Mouse (Mus musculus) right cerebral cortex, adult 18-20 months (tissue): ENCODE measurements around the gene Apon.
"Not testable (repeated sequence)": the region's sequence is repeated elsewhere in the genome, so short reads cannot be mapped to it uniquely, and the experiment has no call there.

ENCODE experiments used
- DNase-seq: peaks from one replicate; pipeline ENCODE4 v3.0.0; 2022; ENCODE audit warnings: mixed read lengths

The Apon gene

DNA sequence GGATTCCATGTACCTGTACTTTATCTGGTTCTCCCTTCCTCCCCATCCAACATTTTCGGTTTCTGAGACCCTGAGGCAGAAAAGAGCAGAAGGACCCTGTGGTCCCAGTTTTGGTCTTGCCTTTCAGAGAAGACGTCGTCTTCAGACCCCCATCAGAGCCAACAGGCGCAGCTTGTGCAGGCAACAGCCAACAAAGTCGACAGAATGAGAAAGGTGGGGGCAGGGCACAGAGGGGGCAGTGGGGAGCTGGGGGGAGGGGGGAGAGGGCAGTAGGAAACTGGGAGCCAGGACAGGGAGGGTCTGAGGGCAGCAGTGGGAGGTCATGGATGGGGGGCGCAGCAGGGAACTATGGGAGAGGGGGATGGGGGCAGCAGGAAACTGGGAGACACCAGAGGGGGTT, 24.3 kb downstream of the Apon start:
- DNase-seq = no peak

DNA sequence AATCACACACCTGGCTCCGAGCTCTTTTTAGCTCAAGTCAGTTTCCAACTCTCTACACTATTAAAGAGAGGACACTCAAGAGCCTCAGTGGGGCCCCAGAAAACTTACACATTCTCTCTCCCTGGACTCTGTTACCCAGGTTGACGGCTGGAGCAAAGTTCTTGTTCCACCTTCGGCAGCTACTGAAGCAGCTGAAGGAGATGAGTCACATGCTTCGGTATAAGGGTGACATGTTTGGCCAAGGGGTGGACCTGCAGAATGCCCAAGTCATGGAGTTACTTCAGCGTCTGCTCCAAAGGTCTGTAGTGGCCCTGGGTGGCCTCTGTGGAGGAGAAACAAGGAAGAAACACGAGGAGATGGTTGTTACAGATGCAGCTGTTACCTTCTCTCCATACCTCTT, 27.0 kb downstream of the Apon start:
- no peak for DNase-seq

DNA sequence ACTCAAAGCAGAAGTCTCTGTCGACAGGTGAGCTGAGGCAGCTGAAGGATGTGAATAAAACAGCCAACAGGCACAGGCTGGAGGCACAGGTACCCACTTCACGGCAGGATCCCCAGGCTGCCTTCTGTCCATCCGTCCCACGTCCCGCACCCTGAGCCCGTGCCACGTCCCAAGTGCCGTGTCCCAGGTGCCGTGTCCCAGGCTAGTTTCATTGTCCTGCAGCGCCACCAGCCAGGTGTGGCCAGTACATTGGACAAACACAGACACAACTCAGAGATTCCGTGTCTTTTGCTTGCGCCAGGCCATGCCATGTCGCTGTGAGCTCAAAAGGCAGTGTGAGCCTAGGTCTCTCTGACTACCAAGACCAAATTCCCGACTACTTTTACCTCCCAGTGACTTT, 27.8 kb downstream of the Apon start:
- DNase-seq = no peak

DNA sequence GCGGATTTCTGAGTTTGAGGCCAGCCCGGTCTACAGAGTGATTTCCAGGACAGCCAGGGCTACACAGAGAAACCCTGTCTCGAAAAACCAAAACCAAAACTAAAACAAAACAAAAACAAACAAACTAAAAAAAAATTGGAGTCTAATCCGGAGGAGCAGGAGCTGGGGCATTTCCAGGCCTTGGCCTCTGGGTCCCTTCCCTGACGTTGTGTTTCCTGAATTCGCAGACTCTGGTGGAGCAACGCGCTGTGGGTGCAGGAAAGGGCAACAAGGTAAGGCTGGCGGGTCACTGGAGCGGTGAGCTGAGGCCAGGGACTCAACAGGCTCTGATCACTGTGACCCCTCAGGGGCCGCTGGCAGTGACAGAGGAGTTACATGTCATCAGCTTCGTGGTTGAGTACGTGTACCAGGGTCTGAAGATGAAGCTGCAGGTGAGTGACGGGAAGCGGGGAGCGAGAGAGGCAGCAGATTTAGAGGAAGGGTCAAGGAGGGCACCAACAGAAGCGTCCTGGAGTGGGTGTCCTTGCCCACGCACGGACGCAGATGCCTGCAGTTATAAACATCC, 29.1 kb downstream of the Apon start:
- no peak for DNase-seq

DNA sequence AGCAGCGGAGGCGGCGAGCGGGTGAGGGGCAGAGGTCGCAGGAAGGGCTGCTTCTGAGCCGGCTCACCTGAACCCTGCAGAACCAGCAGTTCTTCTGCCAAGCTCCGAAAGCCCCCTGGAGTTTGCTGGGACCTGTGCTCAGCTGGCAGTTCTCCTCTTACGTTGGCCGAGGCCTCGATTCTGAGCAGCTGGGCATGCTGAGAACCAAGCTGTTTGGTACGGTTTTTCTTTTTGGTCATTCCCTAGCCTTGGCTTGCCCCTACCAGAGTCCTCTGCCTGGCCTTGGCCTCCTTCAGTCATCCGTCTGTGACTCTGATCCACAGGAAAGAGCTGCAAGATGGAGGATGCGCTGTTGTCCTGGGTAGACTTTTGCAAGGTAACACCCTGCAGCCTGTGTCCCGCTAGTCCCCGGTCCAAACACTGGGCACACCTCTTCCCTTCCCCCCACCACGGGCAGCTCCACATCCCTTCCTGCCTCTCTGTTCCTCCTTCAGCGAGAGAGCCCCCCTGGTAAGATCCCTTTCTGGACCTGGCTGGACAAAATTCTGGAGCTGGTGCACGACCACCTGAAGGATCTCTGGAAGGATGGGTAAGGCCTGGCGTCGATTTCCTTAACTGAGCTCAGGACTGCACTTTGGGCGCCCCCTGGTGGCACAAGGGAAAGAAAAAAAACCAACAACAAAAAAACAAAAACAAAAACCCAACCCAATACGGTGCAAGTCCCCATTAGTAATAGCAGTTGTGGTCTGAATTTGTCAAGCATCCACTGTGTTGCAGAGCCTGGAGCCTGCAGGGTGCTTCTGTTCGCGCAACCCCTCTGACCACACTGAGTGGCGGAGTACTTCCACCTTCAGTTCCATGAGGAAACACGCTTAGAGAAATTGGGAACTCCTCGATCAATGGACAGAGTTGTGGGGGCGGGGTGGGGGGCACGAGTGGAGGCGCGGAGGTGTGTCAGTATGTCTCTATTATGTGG, 30.0 kb downstream of the Apon start:
- peak; percentile 46 for DNase-seq

DNA sequence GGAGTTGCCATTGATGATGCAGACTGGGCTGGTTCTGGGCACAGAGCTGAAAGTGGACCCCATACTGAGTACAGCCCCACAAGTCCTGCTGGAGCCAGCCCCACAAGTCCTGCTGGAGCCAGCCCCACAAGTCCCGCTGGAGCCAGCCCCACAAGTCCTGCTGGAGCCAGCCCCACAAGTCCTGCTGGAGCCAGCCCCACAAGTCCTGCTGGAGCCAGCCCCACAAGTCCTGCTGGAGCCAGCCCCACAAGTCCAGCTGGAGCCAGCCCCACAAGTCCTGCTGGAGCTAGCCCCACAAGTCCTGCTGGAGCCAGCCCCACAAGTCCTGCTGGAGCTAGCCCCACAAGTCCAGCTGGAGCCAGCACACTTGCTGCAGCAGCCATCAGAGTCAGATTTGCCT, 36.7 kb downstream of the Apon start:
- DNase-seq = not testable (repeated sequence)

DNA sequence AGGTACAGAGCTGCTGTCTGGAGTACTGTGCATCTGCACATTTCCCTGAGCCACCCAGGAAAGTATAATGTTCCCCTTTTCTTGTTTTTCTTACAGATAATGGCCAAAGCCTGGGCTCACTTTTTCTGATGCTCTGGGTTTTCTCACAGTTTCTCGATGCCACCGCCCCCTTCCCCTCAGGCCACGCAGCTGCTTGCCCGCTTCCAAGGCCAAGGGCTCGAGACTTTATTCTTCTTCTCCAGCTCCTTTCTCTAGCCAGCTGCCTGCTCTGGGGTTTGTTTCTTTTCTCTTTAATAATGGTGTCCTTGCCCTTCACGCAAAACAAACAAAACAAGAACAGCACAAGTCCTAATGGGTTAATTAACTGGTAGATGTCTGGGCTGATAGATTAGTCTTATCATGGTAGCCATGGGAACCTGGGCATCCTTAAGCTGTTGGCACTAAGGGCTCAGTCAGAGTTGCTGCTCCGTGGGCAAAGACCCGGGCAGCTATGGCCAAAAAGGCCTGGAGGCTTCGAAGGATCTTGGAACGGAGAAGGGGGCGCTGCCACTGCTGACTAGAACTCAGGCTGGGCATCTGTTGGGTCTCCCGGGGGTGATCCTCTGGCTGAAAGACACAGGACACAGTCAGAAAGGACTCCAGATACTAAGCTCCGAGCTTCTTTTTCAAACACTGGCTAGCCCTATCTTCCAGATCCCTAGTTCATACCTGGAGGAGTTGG, 42.6 kb downstream of the Apon start:
- no peak for DNase-seq

DNA sequence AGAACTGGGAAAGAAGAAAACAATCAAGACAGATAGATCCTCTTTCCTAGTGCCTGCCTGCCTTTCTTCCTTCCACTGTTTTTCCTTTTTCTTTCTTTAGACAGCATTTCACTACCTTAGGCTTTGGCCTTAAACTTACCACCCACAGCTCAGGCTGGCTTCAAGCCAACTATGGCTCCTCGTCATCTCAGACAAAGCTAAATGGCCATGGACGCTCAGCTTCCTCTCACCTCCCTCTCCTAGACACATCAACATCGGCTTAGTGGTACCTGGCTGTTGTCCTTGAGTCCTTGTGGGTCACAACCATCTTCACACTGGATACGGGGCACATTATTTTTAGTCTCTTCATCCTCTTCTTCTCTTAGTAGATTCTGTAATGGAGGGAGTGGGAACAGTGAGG, 43.3 kb downstream of the Apon start:
- no peak for DNase-seq

DNA sequence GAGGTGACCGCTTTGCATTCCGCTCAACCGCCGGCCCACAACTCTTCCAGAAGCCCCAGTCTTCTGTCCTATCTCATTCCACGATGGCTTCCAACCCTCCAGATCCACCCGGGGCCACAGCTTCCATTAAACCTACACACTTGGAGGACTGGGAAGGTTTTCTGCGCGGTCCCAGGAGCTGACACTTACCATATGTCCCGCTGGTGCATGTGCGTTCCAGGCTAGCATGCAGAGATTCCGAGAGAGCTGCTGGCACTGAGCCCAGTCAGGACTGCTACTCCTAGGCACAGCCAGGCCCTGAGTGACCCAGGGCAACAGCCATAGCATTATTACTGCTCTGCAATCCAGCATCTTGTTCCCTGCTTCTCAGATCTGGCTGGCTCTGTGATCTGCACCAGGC, 43.7 kb downstream of the Apon start:
- DNase-seq = no peak

DNA sequence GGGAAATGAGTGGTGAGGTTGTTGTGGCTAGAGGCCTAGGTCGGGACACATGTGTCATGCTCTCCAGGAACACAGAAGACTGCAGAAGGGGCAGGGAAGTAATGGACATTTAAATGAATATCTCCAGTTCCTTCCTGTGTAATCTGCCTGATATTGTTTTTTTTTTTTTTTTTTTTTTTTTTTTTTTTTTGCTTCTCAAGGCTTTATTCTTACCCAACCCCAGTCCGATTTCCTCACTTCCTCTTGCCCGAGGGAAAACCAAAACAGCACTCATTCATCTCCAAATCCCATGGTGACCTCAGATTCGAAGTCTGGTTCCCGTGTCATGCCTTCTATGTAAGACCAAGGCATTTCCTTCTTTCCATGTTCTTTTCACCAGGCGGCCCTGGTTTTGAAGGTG, 44.3 kb downstream of the Apon start:
- DNase-seq = no peak

DNA sequence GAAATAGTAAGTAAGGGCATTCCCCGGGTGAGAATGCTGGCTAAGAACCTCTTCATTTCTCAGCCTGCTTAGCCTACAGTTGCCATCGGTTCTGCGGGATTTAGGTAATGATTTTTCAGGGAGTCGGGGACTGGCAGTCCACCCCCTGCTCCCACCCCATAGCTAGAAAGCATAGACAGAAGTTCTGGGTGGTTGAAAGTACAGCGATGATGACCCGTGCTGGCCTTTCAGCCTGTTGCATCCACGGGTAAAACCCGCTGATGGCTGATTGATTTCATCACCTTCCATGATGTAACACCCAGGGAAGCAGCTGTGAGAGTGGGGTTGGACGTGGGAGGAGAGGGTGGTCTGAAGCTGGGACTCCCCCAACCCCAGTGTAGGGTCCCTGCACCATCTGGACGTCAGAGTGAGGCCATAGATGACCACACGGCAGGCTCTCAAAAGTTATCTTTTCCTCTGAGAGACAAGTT, 44.8 kb downstream of the Apon start, which contains the start of gene Il23a:
TSS of gene Il23a (minus strand) at position 51 of the 470 bp plus-strand sequence.
- DNase-seq = no peak

DNA sequence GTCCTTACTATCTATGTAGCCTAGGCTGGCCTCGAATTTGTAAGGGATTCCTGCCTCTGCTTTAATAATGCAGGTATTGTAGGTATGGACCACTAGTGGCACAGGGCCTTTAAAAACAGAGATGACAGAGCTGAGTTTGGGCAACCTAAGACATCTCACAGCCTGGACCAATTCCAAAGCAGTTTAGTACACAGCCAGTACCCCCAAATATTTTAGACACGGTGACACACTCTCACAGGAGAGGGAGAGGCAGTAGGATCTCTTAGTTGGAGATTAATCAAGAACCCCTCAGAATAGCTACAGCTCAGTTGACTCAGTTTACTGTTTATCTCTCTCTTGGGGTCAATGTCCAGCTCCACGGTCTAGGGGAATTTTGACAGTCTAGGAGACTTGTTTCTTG, 48.5 kb downstream of the Apon start:
- DNase-seq = no peak

DNA sequence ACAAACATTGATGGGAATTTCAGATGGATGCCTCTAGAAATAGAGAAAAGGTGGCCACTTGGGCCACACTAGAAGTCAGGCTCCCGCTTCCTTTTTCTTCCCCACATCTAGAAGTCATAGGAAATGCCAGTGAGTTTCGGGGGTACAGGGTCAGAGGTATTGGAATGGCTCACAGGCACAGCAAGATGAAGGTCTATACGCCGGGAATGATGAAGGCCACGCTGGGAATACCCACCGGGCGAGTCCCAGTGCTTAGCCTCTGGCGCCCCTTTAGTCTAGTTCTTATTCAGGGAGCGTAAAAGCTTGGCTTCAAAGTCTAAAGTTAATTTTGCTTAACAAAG, 48.9 kb downstream of the Apon start:
- DNase-seq = no peak

DNA sequence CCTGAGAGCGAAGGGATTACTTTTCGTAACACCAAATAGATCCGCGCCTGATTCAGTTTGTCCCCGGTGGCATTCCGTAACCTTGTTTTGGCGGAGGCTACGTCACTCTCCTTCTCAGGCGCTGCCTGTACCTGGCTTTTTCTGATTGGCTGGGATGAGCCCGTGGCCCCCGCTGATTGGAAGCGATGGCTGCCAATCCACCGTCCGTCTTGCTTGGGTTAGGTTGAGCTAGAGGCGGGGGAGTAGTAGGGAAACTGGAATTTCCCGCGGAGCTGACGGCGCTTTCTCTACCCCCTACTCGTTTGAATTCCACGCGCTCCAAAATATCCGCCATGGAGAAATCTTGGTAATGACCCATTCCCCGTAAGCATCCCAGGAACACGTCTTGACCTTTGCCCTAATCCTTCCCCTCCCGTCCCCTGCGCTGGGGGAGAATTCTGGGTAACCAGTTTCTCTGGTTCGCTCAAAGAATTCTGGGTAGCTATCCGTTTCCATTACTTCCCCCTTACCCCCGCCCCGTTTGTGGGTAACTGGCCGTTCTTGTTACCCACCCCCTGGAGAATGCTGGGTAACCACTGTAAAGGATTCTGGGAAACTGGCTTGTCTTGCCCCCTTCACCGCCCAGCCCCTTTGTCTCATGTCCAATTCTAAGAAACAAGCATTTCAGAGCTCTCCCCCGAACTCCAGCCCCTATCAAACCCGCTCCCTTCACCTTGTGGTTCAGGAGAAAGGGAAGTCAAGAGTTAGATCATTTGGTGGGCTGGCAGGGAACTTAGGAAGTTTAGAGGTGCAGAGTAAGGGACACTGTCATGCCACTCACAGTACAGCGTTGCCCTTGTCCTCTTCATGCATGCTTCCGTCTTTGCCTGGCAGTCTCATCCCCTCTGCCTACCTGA, 49.5 kb downstream of the Apon start, which contains the start of gene Pan2:
TSS of gene Pan2 (plus strand) at position 210 of the 896 bp plus-strand sequence.
- peak; percentile 100 for DNase-seq
